Mouse (Mus musculus) cerebellum, adult 2 months (tissue): ENCODE measurements at regions not wholly inside any gene's neighbourhood (a gene's known extent, or its start where the extent isn't known, plus 50 kb on each side); places are given as distances from the start of the nearest gene placed in this dataset.

Experiments used
- DNase-seq, 2 experiments: peaks; one replicate each; pipeline ENCODE4 v3.0.0; 2021
- H3K27ac ChIP-seq: fragments of 200-500 bp; 2 replicates; pipeline ENCODE4 v1.5.1; 2012; ENCODE audit warnings: low read length, control low read depth, inconsistent platforms; ENCODE audit not compliant: insufficient read depth
- H3K27me3 ChIP-seq: fragments of 200-500 bp; 2 replicates; pipeline ENCODE4 v1.6.1; 2012; ENCODE audit warnings: inconsistent platforms, mild to moderate bottlenecking, low read length, moderate library complexity; ENCODE audit not compliant: control insufficient read depth, insufficient read depth
- H3K4me1 ChIP-seq: fragments of 200-500 bp; 2 replicates; pipeline ENCODE4 v1.6.1; 2011; ENCODE audit warnings: low read length; ENCODE audit not compliant: control insufficient read depth, insufficient read depth
- H3K4me3 ChIP-seq: fragments of 200-500 bp; replicated peaks from 2 replicates; pipeline ENCODE3; 2011; ENCODE audit warnings: mild to moderate bottlenecking, low read depth, low read length, control low read depth; ENCODE audit not compliant: insufficient read depth
- CTCF ChIP-seq: fragments of 200-500 bp; IDR thresholded peaks from 2 replicates; pipeline ENCODE4 v1.5.1; 2011; ENCODE audit warnings: low read depth, mild to moderate bottlenecking, control low read depth, low read length, moderate library complexity, borderline replicate concordance; ENCODE audit not compliant: insufficient read depth
- POLR2A ChIP-seq: fragments of 200-500 bp; IDR thresholded peaks from 2 replicates; pipeline ENCODE4 v1.6.1; 2011; ENCODE audit warnings: low read length, control low read depth, borderline replicate concordance; ENCODE audit not compliant: insufficient read depth
- WGBS: fragments of 180-500 bp; shearing (Covaris S2); methylation state at CpG from one replicate; pipeline ENCODE4 v1.1.7; 2018; 5-methylcytosine and 5-hydroxymethylcytosine counted together

DNA sequence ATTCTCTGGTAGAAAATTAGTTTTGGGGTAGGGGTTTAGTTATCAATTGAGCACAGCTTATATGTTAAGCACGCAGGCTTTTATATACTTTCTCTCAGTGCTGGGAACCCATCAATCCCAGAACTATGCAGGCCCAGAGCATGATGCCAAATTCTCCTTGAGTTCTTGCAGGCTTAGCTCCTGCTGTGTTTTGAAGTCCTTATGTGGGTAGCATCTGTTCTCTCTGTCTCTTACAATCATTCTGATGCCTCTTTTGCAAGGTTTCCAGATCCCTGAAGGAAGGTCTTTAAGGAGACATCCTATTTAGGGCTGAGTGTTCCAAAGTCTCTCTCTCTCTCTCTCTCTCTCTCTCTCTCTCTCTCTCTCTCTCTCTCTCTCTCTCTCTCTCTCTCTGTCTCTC, 504.8 kb upstream of the Pcdh20 start:
- no peaks in the 10 kb centered on the region for H3K4me1 ChIP-seq
- no peak for TF ChIP-seq CTCF
- no peak for TF ChIP-seq POLR2A
- peak in 1 of 2 experiments; percentile 10 for DNase-seq
- no peak overlapping the region for H3K27ac ChIP-seq
- no peaks in the 10 kb centered on the region for H3K27me3 ChIP-seq
- H3K4me3 ChIP-seq, result no peak overlapping the region
- 46% methylated on average over 1 of the region's 1 CpGs for whole genome bisulfite sequencing

DNA sequence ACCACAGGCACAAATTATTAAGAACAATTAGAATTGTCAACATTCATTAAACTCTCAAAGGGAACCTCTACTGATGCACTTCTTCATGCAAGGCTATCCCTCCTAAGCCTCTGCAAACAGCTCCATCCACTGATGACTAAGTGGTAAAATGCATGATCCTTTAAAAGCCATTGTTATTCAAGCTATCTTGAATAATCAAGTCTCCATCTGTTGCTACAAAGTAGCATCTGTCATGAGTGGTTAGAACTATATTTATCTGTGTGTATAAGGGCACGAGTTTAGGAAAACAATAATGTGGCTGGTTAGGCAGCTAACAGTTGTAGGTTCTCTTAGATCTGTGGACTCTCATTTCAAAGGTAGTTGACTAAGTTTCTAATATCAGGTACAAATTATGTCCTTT, 463.4 kb upstream of the Pcdh20 start:
- H3K4me3 ChIP-seq, result no peak overlapping the region
- H3K4me1 ChIP-seq, result no peaks in the 10 kb centered on the region
- whole genome bisulfite sequencing, result 14% methylated on average over 1 of the region's 1 CpGs
- DNase-seq, result no peak
- H3K27ac ChIP-seq, result no peak overlapping the region
- no peak for TF ChIP-seq CTCF
- no peak for TF ChIP-seq POLR2A
- no peaks in the 10 kb centered on the region for H3K27me3 ChIP-seq
